Mouse (Mus musculus): ENCODE data around the gene Btbd35f9.
"Not testable (repeated sequence)": the region's sequence is repeated elsewhere in the genome, so short reads cannot be mapped to it uniquely, and the experiment has no call there.

Gene Btbd35f9

GRCm38 (mm10) chrX:34161399-34161798 is at the start of gene Btbd35f9:
TSS of gene Btbd35f9 (minus strand) at chrX:34161499.
- not testable (repeated sequence) for DNase-seq (ENCODE audit: low read depth, low spot score)
